Mouse (Mus musculus) liver, embryonic 15.5 days (tissue): ENCODE data around the gene Ptdss2. TPM values are rescaled to one million over a fixed set of nuclear protein-coding genes. Genes with fewer than 3 reads are reported as not detected.
A peak's percentile ranks its signal among the peaks of the same experiment; 100 is the strongest.

Experiments used
- ATAC-seq: fragments of 200-750 bp; cut with Nextera tagmentation; 2 replicates; pipeline ENCODE4 v1.8.0; 2017; ENCODE audit warnings: moderate number of reproducible peaks, mild to moderate bottlenecking, moderate library complexity; ENCODE audit not compliant: insufficient read depth
- H3K27ac ChIP-seq: fragments of 300-500 bp; sonication (generic); replicated peaks from 2 replicates; pipeline ENCODE4 v1.5.1; 2015; ENCODE audit warnings: mild to moderate bottlenecking, inconsistent platforms
- H3K27me3 ChIP-seq: fragments of 300-500 bp; sonication (generic); 2 replicates; pipeline ENCODE4 v1.6.1; 2015; ENCODE audit warnings: mild to moderate bottlenecking, inconsistent platforms
- H3K36me3 ChIP-seq: fragments of 300-500 bp; sonication (generic); replicated peaks from 2 replicates; pipeline ENCODE4 v1.6.1; 2015; ENCODE audit warnings: moderate library complexity, mild to moderate bottlenecking, inconsistent platforms
- H3K4me1 ChIP-seq: fragments of 300-500 bp; sonication (generic); replicated peaks from 2 replicates; pipeline ENCODE4 v1.6.1; 2015; ENCODE audit warnings: inconsistent platforms
- H3K4me2 ChIP-seq: fragments of 300-500 bp; sonication (generic); 2 replicates; pipeline ENCODE4 v1.6.1; 2015; ENCODE audit warnings: moderate library complexity, mild to moderate bottlenecking, inconsistent platforms
- H3K4me3 ChIP-seq: fragments of 300-500 bp; sonication (generic); replicated peaks from 2 replicates; pipeline ENCODE4 v1.5.1; 2015; ENCODE audit warnings: mild to moderate bottlenecking, inconsistent platforms
- H3K9ac ChIP-seq: fragments of 300-500 bp; sonication (generic); 2 replicates; pipeline ENCODE4 v1.6.1; 2015; ENCODE audit warnings: moderate library complexity, mild to moderate bottlenecking, inconsistent platforms
- H3K9me3 ChIP-seq: fragments of 300-500 bp; sonication (generic); replicated peaks from 2 replicates; pipeline ENCODE4 v1.6.1; 2016; ENCODE audit warnings: inconsistent platforms
- WGBS: fragments of 180-500 bp; shearing (Covaris S2); methylation state at CpG from one replicate; pipeline ENCODE4 v1.1.7; 2015; ENCODE audit warnings: mixed read lengths; ENCODE audit not compliant: insufficient replicate concordance; 5-methylcytosine and 5-hydroxymethylcytosine counted together
- polyA plus RNA-seq: library from polyadenylated mRNA; unstranded; fragments of >200 nt; fragmentation: Nextera tagmentation; extraction: Ambion mirVana; gene quantifications from 2 replicates; pipeline ENCODE4 v1.2.1, GENCODE M21; 2015

Gene Ptdss2
- polyA plus RNA-seq, 1 experiment from 2014 or later: 140 TPM

- Histone ChIP-seq H3K4me1 (peaks cover 52% of the 10 kb centered on the region), H3K27me3 (peaks cover 4% of the 10 kb centered on the region; the same call in 1 of the 2 replicates), H3K9ac (peak overlapping the region; percentile 72; the same call in 1 of the 2 replicates), H3K4me2 (peak overlapping the region; percentile 94; the same call in 1 of the 2 replicates), H3K9me3 (no peaks in the 10 kb centered on the region), H3K4me3 (peak overlapping the region; percentile 78; the same call in 1 of the 2 replicates), H3K36me3 (no peaks in the 10 kb centered on the region), H3K27ac (peak overlapping the region; percentile 86)
- ATAC-seq: no peak
- WGBS: 74% methylated on average over 5 of the region's 5 CpGs
Measured at GRCm38 (mm10) chr7:141173323-141173850, 51.2 kb downstream of the Ptdss2 start.

GRCm38 (mm10) chr7:141175068-141175467 lies 52.9 kb downstream of the Ptdss2 start:
- Histone ChIP-seq H3K4me1 (peaks cover 35% of the 10 kb centered on the region), H3K4me2 (no peak overlapping the region), H3K36me3 (no peaks in the 10 kb centered on the region), H3K9ac (no peak overlapping the region), H3K9me3 (no peaks in the 10 kb centered on the region), H3K4me3 (no peak overlapping the region), H3K27me3 (peaks cover 9% of the 10 kb centered on the region; the same call in 1 of the 2 replicates), H3K27ac (no peak overlapping the region)
- 71% methylated on average over 4 of the region's 4 CpGs for WGBS
- no peak for ATAC-seq

- ATAC-seq: no peak
- H3K36me3 ChIP-seq: no peaks in the 10 kb centered on the region
- H3K4me3 ChIP-seq: no peak overlapping the region
- WGBS: 2% methylated on average over 8 of the region's 8 CpGs
- no peak overlapping the region for H3K9ac ChIP-seq
- H3K9me3 ChIP-seq: no peaks in the 10 kb centered on the region
- peaks cover 25% of the 10 kb centered on the region for H3K4me1 ChIP-seq
- peaks cover 9% of the 10 kb centered on the region; the same call in 1 of the 2 replicates for H3K27me3 ChIP-seq
- no peak overlapping the region for H3K4me2 ChIP-seq
- H3K27ac ChIP-seq: no peak overlapping the region
Measured at GRCm38 (mm10) chr7:141176173-141176572, 54.0 kb downstream of the Ptdss2 start.

GRCm38 (mm10) chr7:141188194-141188593 lies 66.0 kb downstream of the Ptdss2 start:
- H3K27me3 ChIP-seq: no peaks in the 10 kb centered on the region
- WGBS: 65% methylated on average over 3 of the region's 3 CpGs
- H3K4me1 ChIP-seq: peaks cover 21% of the 10 kb centered on the region
- H3K27ac ChIP-seq: no peak overlapping the region
- H3K4me2 ChIP-seq: no peak overlapping the region
- H3K9ac ChIP-seq: no peak overlapping the region
- H3K9me3 ChIP-seq: no peaks in the 10 kb centered on the region
- H3K36me3 ChIP-seq: peaks cover 40% of the 10 kb centered on the region
- H3K4me3 ChIP-seq: no peak overlapping the region
- ATAC-seq: no peak

- H3K27ac ChIP-seq: no peak overlapping the region
- 76% methylated on average over 3 of the region's 3 CpGs for WGBS
- peaks cover 23% of the 10 kb centered on the region for H3K4me1 ChIP-seq
- peaks cover 40% of the 10 kb centered on the region for H3K36me3 ChIP-seq
- ATAC-seq: no peak
- H3K9ac ChIP-seq: no peak overlapping the region
- no peak overlapping the region for H3K4me3 ChIP-seq
- no peaks in the 10 kb centered on the region for H3K27me3 ChIP-seq
- H3K4me2 ChIP-seq: no peak overlapping the region
- H3K9me3 ChIP-seq: no peaks in the 10 kb centered on the region
Measured at GRCm38 (mm10) chr7:141188733-141189132, 66.6 kb downstream of the Ptdss2 start.

- ATAC-seq: no peak
- 76% methylated on average over 3 of the region's 3 CpGs for WGBS
- H3K36me3 ChIP-seq: peaks cover 40% of the 10 kb centered on the region
- H3K27ac ChIP-seq: no peak overlapping the region
- no peaks in the 10 kb centered on the region for H3K27me3 ChIP-seq
- no peak overlapping the region for H3K9ac ChIP-seq
- H3K4me1 ChIP-seq: peaks cover 36% of the 10 kb centered on the region
- H3K9me3 ChIP-seq: no peaks in the 10 kb centered on the region
- H3K4me3 ChIP-seq: no peak overlapping the region
- no peak overlapping the region for H3K4me2 ChIP-seq
Measured at GRCm38 (mm10) chr7:141190220-141190619, 68.0 kb downstream of the Ptdss2 start.

GRCm38 (mm10) chr7:141191036-141191435 lies 68.9 kb downstream of the Ptdss2 start:
- Histone ChIP-seq H3K9me3 (no peaks in the 10 kb centered on the region), H3K4me1 (peaks cover 44% of the 10 kb centered on the region), H3K27ac (no peak overlapping the region), H3K9ac (no peak overlapping the region), H3K4me2 (no peak overlapping the region), H3K4me3 (no peak overlapping the region), H3K36me3 (peaks cover 40% of the 10 kb centered on the region), H3K27me3 (no peaks in the 10 kb centered on the region)
- WGBS: 90% methylated on average over 14 of the region's 14 CpGs
- ATAC-seq: no peak

- H3K4me3 ChIP-seq: peak overlapping the region; percentile 91
- peak overlapping the region; percentile 99 for H3K9ac ChIP-seq
- ATAC-seq: no peak
Measured at GRCm38 (mm10) chr7:141191796-141192685, 69.9 kb downstream of the Ptdss2 start.

GRCm38 (mm10) chr7:141192776-141193347 lies 70.7 kb downstream of the Ptdss2 start:
- peak overlapping the region; percentile 91 for H3K27ac ChIP-seq
- no peaks in the 10 kb centered on the region for H3K27me3 ChIP-seq
- H3K9ac ChIP-seq: peak overlapping the region; percentile 99
- peak overlapping the region; percentile 91 for H3K4me3 ChIP-seq
- no peaks in the 10 kb centered on the region for H3K9me3 ChIP-seq
- ATAC-seq: no peak
- H3K4me2 ChIP-seq: peak overlapping the region; percentile 96
- H3K4me1 ChIP-seq: peaks cover 62% of the 10 kb centered on the region
- H3K36me3 ChIP-seq: peaks cover 40% of the 10 kb centered on the region
- 20% methylated on average over 12 of the region's 12 CpGs for WGBS

More at GRCm38 (mm10) chr7:141191796-141192685, 69.9 kb downstream of the Ptdss2 start:
- Histone ChIP-seq H3K27me3 (no peaks in the 10 kb centered on the region), H3K27ac (0 out of 2 replicates have a peak overlapping the region, but pooled peaks have one; percentile 91), H3K36me3 (peaks cover 40% of the 10 kb centered on the region), H3K4me1 (peaks cover 54% of the 10 kb centered on the region), H3K4me2 (peak overlapping the region; percentile 96), H3K9me3 (no peaks in the 10 kb centered on the region)
- 90% methylated on average over 24 of the region's 24 CpGs for WGBS

- ATAC-seq: peak; percentile 35
- WGBS: 1% methylated on average over 43 of the region's 43 CpGs
- Histone ChIP-seq H3K4me1 (peaks cover 67% of the 10 kb centered on the region), H3K9ac (peak overlapping the region; percentile 99), H3K4me2 (peak overlapping the region; percentile 96), H3K4me3 (peak overlapping the region; percentile 91), H3K27me3 (no peaks in the 10 kb centered on the region), H3K36me3 (peaks cover 40% of the 10 kb centered on the region), H3K27ac (peak overlapping the region; percentile 91), H3K9me3 (no peaks in the 10 kb centered on the region)
Measured at GRCm38 (mm10) chr7:141193348-141193856, 71.2 kb downstream of the Ptdss2 start.

- Histone ChIP-seq H3K9ac (peak within 1 kb of the TSS; percentile 99), H3K36me3 (peaks cover 38% of the 10 kb centered on the region), H3K27ac (peak within 1 kb of the TSS; percentile 94), H3K4me3 (peak within 1 kb of the TSS; percentile 91), H3K4me2 (peak within 1 kb of the TSS; percentile 96), H3K27me3 (no peaks in the 10 kb centered on the region), H3K9me3 (no peaks in the 10 kb centered on the region), H3K4me1 (peaks cover 73% of the 10 kb centered on the region)
- under 1% methylated on average over 31 of the region's 39 CpGs for WGBS
- peak; percentile 91 for ATAC-seq
Measured at GRCm38 (mm10) chr7:141193948-141194347, 71.8 kb downstream of the Ptdss2 start, which contains the start of the genes Hras and Lrrc56. Gene Hras (minus strand): TSS chr7:141194005. Gene Lrrc56 (plus strand): TSS chr7:141194157.
